Mouse (Mus musculus): ENCODE results near the gene Gm20219. TPM values are rescaled to one million over a fixed set of nuclear protein-coding genes. Genes with fewer than 3 reads are reported as not detected.
A peak's percentile ranks its signal among the peaks of the same experiment; 100 is the strongest.

The Gm20219 gene
- not detected in 2 replicates for polyA plus RNA-seq (2012; ENCODE audit: insufficient read depth, insufficient read length, missing spikeins)

DNA sequence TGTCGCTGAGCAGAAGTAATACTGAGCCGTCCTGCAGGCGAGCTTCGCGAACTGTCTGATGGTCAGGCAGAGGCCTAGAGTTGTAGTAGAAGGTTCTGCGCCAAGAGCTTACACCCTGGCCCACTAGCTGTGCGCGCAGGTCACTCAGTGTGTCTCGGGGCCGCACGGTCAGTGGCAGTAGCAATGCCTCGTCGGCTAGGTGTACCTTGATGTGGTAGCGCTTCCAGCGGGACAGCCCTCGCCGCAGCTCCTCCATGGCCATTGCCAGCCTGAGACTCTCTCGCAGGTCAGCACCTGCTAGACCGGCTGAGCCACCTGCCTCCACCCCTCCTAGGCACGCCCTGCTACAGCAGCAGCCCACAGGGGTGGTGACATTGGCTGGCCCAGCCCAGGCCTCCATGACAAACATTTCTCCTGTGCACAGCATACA lies at the start of gene Gm20219:
Gm20219 (minus strand) TSS at position 266 of the 430 bp plus-strand sequence.
- Histone ChIP-seq H3K4me3 (ENCODE audit: insufficient read depth, low read depth, low read length) (no peak within 1 kb of the TSS), H3K27ac (replicated peaks; ENCODE audit: low read depth, low read length) (no peak within 1 kb of the TSS)

DNA sequence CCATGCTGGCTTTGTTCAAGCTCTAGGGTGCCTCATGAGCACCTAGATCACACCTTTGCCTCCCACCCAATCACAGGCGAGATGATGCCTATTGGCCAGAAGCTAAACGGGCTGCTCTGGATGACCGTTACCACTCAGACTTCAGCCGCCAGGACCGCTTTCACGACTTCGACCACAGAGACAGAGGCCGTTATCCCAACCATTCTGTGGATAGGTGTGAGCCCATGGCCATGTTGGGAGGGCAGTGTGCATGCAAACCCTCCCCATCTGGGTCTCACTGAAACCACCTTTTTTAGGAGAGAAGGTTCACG lies 49.8 kb upstream of the Gm20219 start:
- Histone ChIP-seq H3K4me3 (ENCODE audit: insufficient read depth, low read depth, low read length) (no peak overlapping the region), H3K4me1 (ENCODE audit: control insufficient read depth, insufficient read depth, insufficient read length, low read length) (peaks cover 5% of the 10 kb centered on the region; the same call in 1 of the 2 replicates)

More for the DNA sequence above, at the start of gene Gm20219:
- H3K4me1 ChIP-seq (ENCODE audit: control insufficient read depth, insufficient read depth, insufficient read length, low read length), result no peaks in the 10 kb centered on the region

DNA sequence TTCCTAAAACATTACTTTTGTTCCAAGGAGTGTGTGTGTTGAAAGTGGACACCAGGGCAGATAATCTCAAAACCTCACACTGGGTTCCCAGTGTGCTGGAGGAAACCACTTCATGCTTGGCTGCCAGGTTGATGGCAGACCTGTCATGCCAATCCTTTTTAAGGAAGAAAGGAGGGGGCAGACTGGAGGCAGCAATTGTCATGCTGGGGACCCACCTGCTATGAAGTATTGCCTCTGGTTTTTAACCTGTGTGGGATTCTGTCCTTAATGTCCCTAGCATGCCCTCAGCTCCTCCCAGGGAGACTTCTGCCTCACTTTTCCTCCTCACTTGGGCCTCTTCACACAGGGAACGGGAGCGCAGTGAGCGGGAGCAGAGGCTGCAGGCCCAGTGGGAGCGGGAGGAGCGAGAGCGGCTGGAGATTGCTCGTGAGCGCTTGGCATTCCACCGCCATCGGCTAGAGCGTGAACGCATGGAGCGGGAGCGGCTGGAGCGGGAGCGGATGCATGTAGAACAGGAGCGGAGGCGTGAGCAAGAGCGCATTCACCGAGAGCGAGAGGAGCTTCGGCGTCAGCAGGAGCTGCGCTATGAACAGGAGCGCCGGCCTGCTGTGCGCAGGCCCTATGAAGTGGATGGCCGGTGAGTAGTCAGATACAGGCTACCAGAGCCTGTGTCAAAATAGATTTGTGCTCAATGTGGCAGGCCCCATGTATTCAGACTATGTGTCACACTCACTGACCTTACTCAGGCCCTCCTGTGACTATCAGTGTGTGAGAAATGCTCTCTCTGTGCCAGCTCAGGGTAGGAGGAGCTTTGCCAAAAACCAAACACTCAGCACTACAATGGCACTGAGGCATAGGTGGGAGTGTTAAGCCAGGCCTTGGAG lies 49.2 kb upstream of the Gm20219 start:
- Histone ChIP-seq H3K4me3 (ENCODE audit: insufficient read depth, low read depth, low read length) (no peak overlapping the region), H3K4me1 (ENCODE audit: control insufficient read depth, insufficient read depth, insufficient read length, low read length) (peaks cover under 1% of the 10 kb centered on the region; the same call in 1 of the 2 replicates), H3K27ac (replicated peaks; ENCODE audit: low read depth, low read length) (no peak overlapping the region)

More for the DNA sequence above, 49.8 kb upstream of the Gm20219 start:
- H3K27ac ChIP-seq (replicated peaks; ENCODE audit: low read depth, low read length), result no peak overlapping the region

DNA sequence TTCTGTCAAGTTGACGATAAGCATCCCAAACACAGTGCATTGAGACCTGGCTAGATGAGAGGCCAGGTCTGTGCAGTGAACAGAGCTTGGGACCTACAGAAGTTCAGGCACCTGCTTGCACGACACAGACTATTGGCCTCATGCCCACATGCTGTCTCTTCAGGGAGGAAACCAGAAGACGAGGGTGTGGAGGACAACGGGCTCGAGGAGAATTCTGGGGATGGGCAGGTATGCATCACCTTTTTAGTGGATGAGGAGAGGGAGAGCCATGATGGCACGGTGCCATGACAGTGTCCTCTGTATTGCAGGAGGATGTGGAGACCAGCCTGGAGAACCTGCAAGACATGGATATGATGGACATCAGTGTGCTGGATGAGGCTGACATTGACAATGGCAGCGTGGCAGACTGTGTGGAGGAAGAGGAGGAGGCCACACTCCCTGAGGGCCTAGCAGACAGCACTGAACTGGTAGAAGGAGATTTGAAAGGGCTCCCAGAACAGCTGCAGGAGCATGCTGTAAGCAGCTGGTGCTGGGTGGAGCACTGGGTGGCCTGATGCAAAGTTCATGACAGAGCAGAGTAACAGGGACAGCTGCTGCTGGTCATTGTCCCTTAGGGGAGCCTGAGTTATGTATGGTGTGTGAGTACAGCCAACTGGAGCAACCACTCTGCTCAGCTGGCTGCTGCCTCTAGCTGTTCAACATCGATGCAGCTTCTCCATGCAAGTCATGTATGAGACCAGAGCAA lies 39.5 kb upstream of the Gm20219 start:
- H3K4me3 ChIP-seq (ENCODE audit: insufficient read depth, low read depth, low read length), result no peak overlapping the region
- H3K27ac ChIP-seq (replicated peaks; ENCODE audit: low read depth, low read length), result no peak overlapping the region
- H3K4me1 ChIP-seq (ENCODE audit: control insufficient read depth, insufficient read depth, insufficient read length, low read length), result no peaks in the 10 kb centered on the region

DNA sequence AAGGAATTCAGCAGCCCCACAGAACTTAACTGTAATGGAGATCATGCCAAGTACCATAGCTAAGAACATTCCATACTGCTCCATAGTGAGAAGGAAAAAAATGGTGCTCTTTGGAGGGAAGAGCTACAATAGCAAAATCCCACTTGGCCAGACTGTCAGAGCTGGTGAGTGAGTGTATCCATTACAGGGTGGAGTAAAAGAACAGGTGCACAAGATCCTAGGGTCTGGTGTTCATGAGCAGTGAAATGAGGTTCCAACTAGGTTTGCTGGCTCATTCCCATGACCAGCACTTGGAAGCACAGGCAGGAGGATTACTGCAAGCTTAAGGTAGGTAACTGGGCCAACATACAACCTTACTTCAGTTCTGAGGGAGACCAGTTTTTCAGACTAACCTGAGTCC lies 38.4 kb upstream of the Gm20219 start:
- H3K4me3 ChIP-seq (ENCODE audit: insufficient read depth, low read depth, low read length), result no peak overlapping the region
- H3K4me1 ChIP-seq (ENCODE audit: control insufficient read depth, insufficient read depth, insufficient read length, low read length), result peaks cover 6% of the 10 kb centered on the region; the same call in 1 of the 2 replicates
- no peak overlapping the region for H3K27ac ChIP-seq (replicated peaks; ENCODE audit: low read depth, low read length)

DNA sequence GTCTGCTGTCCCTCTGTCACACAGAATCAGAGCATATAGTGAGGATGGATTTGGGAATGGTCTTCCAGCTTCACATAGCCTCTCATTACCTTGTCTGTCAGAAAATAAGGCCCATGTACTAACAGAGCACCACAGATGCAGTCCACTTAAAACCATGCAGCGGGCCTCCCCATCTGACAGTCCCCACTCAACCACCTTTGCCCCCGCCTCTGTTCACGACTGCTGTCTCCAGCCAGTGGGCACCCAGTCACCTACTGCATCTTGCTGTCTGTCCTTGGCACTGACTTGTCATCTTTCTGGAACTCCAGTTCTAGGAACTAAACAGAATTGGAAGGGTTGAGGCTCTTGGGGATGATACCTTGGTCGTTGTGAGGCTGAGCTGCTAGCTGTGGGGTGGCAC lies 34.7 kb upstream of the Gm20219 start:
- H3K4me1 ChIP-seq (ENCODE audit: control insufficient read depth, insufficient read depth, insufficient read length, low read length), result peaks cover 16% of the 10 kb centered on the region
- no peak overlapping the region for H3K27ac ChIP-seq (replicated peaks; ENCODE audit: low read depth, low read length)
- no peak overlapping the region for H3K4me3 ChIP-seq (ENCODE audit: insufficient read depth, low read depth, low read length)

DNA sequence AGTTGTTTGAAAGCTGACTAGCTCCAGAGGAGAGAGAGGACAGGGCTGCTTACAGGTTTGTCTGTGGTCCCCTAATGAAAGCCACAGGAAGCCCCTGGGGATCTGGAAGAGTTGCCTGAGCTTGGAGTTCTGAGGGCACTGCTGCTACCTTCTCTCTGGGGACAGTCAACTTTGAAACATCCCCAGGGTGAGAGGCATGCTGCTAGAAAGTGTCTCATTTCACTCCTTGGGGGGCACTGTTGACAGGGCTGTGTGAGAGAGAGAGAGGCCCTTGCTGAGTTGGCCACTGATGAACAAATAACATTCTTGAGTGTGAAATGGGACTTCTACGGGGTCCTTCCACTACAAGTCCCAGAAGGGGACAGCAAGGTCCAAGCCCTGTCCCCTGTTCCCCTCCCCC lies 33.6 kb upstream of the Gm20219 start:
- Histone ChIP-seq H3K4me3 (ENCODE audit: insufficient read depth, low read depth, low read length) (no peak overlapping the region), H3K27ac (replicated peaks; ENCODE audit: low read depth, low read length) (no peak overlapping the region), H3K4me1 (ENCODE audit: control insufficient read depth, insufficient read depth, insufficient read length, low read length) (peaks cover 16% of the 10 kb centered on the region)

DNA sequence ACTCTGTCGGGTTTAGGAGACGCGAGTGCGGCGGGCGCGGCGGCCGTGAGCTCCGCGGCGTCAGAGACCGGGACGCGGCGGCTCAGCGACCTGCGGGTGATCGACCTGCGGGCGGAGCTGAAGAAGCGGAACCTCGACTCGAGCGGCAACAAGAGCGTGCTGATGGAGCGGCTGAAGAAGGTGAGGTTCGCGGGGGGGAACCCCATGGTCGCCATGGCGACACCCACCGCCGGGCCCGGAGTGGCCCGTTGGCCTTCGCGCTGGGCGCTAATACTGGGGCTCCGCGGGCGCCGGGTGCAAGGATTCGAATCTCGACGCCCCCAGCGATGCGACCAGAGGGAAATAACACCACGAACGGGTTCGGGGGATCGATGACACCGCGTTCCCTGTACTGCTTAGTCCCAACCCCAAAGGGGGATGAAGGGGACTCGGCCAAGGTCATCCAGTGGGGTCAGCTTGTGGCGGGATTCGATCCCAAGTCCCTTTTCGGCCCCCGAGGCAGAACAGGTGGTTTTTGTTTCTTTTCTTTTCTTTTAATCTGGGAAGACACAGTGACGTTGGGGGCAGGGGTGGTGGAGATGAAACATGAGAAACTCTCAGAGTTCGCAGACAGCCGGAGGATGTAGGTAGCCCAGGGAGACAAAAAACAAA lies 31.1 kb upstream of the Gm20219 start:
- peak overlapping the region; percentile 90 for H3K4me3 ChIP-seq (ENCODE audit: insufficient read depth, low read depth, low read length)
- peak overlapping the region; percentile 91 for H3K27ac ChIP-seq (replicated peaks; ENCODE audit: low read depth, low read length)
- peaks cover 16% of the 10 kb centered on the region for H3K4me1 ChIP-seq (ENCODE audit: control insufficient read depth, insufficient read depth, insufficient read length, low read length)

DNA sequence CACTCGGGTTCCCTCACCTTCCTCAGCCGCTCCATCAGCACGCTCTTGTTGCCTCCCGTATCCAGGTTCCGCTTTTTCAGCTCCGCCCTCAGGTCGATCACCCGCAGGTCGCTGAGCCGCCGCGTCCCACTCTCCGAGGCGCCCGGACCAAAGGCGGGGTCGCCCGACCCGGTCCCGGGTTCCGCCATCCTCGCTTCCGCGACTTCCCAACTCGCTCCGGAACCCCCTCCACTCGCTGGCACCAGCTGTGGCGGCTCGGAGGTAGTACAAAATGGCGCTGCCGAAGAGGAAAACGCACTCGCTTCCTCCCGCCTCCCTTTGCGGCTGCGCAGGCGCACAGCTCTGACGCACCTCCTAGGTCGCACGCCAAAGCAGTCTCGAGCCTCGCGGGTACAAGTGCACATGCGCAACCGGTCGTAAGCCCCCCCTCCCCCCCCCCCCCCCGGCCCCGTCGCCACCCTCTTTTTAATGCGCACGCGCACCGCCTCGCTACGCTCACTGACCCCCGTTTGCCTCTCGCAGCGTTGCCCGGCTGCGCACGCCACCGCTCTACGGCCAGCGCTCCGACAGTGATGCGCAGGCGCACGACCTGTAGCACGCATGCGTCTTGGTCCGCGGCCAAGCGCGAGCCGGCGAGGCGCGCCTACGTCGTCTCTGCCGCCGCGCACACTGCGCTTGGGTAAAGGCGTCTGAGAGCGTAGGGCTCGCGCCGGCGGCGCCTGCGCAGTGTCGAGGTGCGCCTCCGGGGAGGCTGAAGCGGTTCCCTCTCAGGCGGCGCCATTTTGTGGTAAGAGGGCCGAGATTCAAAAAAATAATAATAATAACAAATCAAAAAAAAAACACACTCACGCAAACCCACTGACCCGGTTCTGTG lies 30.3 kb upstream of the Gm20219 start, which contains the start of the genes Safb2 and Safb:
Safb2 (minus strand) TSS at position 329 of the 874 bp plus-strand sequence.
Safb (plus strand) TSS at position 569 of the 874 bp plus-strand sequence.
- H3K27ac ChIP-seq (replicated peaks; ENCODE audit: low read depth, low read length), result peak within 1 kb of the TSS; percentile 91
- H3K4me1 ChIP-seq (ENCODE audit: control insufficient read depth, insufficient read depth, insufficient read length, low read length), result peaks cover 16% of the 10 kb centered on the region
- H3K4me3 ChIP-seq (ENCODE audit: insufficient read depth, low read depth, low read length), result peak within 1 kb of the TSS; percentile 90

DNA sequence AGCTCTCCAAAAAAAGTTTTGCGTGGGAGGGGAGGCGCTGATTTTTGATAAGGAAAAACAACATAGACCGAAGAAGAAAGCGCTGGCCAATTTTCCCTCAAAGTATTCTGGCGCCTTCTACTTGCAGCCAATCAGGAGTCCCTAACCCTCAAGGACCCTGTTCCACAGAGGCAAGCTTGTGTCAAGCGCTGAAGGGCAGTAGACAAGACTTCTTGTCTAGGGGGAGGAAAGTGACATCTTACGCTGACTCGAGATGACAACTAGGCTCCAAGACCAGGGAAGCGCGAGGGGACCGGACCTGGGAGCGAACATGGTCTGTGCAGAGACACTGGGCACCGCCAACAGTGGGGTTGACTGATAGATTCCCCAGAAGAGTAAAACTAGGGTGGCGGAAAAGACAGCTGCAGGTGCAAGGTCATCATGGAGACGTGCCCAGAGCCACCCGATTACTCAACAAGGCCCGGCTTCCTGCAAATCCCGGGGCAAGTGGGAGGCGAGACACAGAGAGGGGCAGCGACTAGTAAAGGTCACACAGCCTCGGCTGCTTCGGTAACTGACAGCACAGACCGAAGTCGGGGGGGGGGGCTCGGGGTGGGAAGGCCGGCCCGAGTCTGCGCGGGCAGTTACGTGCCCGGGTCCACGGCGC lies 29.5 kb upstream of the Gm20219 start:
- peak overlapping the region; percentile 81 for H3K4me3 ChIP-seq (ENCODE audit: insufficient read depth, low read depth, low read length)
- H3K4me1 ChIP-seq (ENCODE audit: control insufficient read depth, insufficient read depth, insufficient read length, low read length), result peaks cover 16% of the 10 kb centered on the region
- peak overlapping the region; percentile 89 for H3K27ac ChIP-seq (replicated peaks; ENCODE audit: low read depth, low read length)

DNA sequence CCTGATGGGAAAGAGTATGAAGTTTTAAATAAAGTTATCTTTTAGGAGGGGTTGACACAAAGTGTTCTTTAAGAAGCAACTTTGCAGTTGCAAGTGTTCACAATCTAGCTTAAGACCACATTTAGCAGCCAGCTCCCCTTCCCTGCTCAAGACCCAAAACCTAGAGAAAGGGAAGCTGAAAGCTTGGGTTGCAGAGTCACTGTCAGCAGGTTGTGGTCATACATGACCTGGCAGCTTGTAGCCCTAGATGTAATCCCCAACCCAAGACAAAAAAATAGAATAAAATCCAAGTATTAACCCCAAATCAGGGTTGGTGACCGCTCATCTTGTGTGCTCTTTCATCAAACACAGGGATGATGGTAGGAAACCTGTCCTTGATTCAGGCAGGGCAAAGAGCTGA lies 28.9 kb upstream of the Gm20219 start:
- 0 out of 2 replicates have a peak overlapping the region, but pooled peaks have one; percentile 28 for H3K27ac ChIP-seq (replicated peaks; ENCODE audit: low read depth, low read length)
- H3K4me3 ChIP-seq (ENCODE audit: insufficient read depth, low read depth, low read length), result peak overlapping the region; percentile 81
- H3K4me1 ChIP-seq (ENCODE audit: control insufficient read depth, insufficient read depth, insufficient read length, low read length), result peaks cover 13% of the 10 kb centered on the region

DNA sequence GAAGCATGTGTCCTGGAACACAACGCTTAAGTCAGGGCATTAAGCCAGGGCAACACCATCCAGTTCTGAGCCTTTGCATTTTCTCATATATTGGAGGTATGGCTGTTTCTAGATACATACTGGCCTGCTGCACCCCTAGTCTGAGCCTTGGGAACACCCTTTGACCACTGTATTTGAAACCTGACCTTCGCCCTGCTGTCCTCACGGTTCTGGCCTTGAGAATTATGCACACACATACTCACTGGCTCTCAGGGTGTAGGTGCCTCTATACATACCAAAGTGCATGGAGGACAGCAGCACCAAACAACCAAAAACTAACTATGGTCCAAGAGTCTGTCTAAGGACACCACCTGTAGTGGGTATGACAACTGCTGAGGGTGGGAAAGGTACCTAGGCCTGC lies 18.8 kb upstream of the Gm20219 start:
- Histone ChIP-seq H3K27ac (replicated peaks; ENCODE audit: low read depth, low read length) (no peak overlapping the region), H3K4me3 (ENCODE audit: insufficient read depth, low read depth, low read length) (no peak overlapping the region), H3K4me1 (ENCODE audit: control insufficient read depth, insufficient read depth, insufficient read length, low read length) (no peaks in the 10 kb centered on the region)

DNA sequence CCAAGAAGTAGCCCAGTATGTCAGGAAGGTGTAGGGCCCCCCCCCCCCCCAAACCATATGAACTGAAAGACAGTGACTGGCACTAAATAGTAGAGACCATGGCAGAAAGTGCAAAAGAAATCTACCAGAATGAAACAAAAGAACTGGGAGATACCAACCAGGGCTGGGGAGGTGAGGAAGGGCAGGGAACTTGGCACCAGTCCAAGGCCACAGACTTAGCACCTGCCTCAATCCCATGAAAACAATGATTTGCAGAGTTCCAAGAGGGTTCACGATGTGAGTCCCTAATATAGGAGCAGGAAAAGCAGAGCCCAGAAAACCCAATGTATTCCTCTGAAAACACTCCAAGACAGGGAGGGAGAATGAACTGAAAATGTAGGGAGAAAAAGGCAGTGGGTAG lies 18.0 kb upstream of the Gm20219 start:
- no peaks in the 10 kb centered on the region for H3K4me1 ChIP-seq (ENCODE audit: control insufficient read depth, insufficient read depth, insufficient read length, low read length)
- no peak overlapping the region for H3K4me3 ChIP-seq (ENCODE audit: insufficient read depth, low read depth, low read length)
- H3K27ac ChIP-seq (replicated peaks; ENCODE audit: low read depth, low read length), result no peak overlapping the region

DNA sequence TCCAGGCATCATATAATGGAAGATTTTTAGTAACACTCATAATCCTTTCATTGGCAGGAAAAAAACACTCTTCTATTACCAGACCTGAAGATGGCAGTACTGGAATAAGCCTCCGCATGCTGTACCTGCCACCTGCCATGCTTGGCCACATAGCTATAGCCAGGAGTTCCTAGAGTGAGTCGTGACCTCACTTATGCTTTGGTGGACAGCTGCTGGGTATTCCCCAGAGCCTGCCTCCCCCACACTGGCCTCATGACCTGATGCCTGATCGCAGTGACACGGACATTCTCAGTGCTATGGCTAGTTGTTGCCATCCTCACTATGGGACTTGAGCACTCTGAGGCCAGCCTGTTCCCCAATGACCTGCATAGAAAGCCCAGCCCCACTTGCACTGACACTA lies 16.1 kb upstream of the Gm20219 start:
- H3K27ac ChIP-seq (replicated peaks; ENCODE audit: low read depth, low read length), result no peak overlapping the region
- H3K4me3 ChIP-seq (ENCODE audit: insufficient read depth, low read depth, low read length), result no peak overlapping the region
- no peaks in the 10 kb centered on the region for H3K4me1 ChIP-seq (ENCODE audit: control insufficient read depth, insufficient read depth, insufficient read length, low read length)
